Mouse (Mus musculus): ENCODE results near the gene Vmn1r222.
"Not testable (repeated sequence)": the region's sequence is repeated elsewhere in the genome, so short reads cannot be mapped to it uniquely, and the experiment has no call there.

GRCm38 (mm10) chr13:23246834-23247233 is 11.1 kb upstream of the Vmn1r222 start, which contains the start of gene Vmn1r223:
- TF ChIP-seq FLI1 (IDR thresholded peaks at IDR 0.05; ENCODE audit: low read length); GATA1 (IDR thresholded peaks at IDR 0.05; ENCODE audit: borderline replicate concordance, low read length): not testable (repeated sequence)

Data from megakaryocyte, embryonic 14.5 days (primary cell).